Mouse (Mus musculus): ENCODE results near the gene Tox2. TPM values are rescaled to one million over a fixed set of nuclear protein-coding genes. Genes with fewer than 3 reads are reported as not detected.

The Tox2 gene
- polyA plus RNA-seq (2016; fragmentation: Nextera tagmentation; extraction: Ambion mirVana): 45.5 and 52.3 TPM in 2 replicates

GRCm38 (mm10) chr2:163202884-163203634 lies at the start of gene Tox2:
TSS of gene Tox2 (plus strand) at chr2:163203125.
- DNase-seq (ENCODE audit: low spot score): peak; percentile 87
- Histone ChIP-seq H3K9me3 (replicated peaks) (peaks cover 8% of the 10 kb centered on the region; the same call in 1 of the 2 replicates), H3K27ac (replicated peaks) (peak within 1 kb of the TSS; percentile 95), H3K4me3 (peak within 1 kb of the TSS; percentile 80), H3K4me1 (peaks cover 63% of the 10 kb centered on the region), H3K27me3 (ENCODE audit: low read depth, poor library complexity, severe bottlenecking) (peaks cover 57% of the 10 kb centered on the region), H3K36me3 (peaks cover 5% of the 10 kb centered on the region)
- WGBS: under 1% methylated on average over 77 of the region's 79 CpGs

GRCm38 (mm10) chr2:163154673-163155072 lies 48.3 kb upstream of the Tox2 start:
- Histone ChIP-seq H3K36me3 (no peaks in the 10 kb centered on the region), H3K4me1 (peaks cover 30% of the 10 kb centered on the region), H3K27ac (replicated peaks) (no peak overlapping the region), H3K27me3 (ENCODE audit: low read depth, poor library complexity, severe bottlenecking) (no peaks in the 10 kb centered on the region; the same call in 1 of the 2 replicates), H3K9me3 (replicated peaks) (no peaks in the 10 kb centered on the region), H3K4me3 (no peak overlapping the region)
- no peak for DNase-seq (ENCODE audit: low spot score)
- WGBS: 93% methylated on average over 8 of the region's 8 CpGs

- H3K27me3 ChIP-seq (ENCODE audit: low read depth, poor library complexity, severe bottlenecking): no peaks in the 10 kb centered on the region
- 91% methylated on average over 9 of the region's 9 CpGs for WGBS
- H3K4me1 ChIP-seq: no peaks in the 10 kb centered on the region
- no peaks in the 10 kb centered on the region for H3K36me3 ChIP-seq
- no peak overlapping the region for H3K4me3 ChIP-seq
- DNase-seq (ENCODE audit: low spot score): no peak
- H3K9me3 ChIP-seq (replicated peaks): peaks cover 4% of the 10 kb centered on the region; the same call in 1 of the 2 replicates
- H3K27ac ChIP-seq (replicated peaks): no peak overlapping the region
Observed at GRCm38 (mm10) chr2:163158979-163159378, 43.9 kb upstream of the Tox2 start.

GRCm38 (mm10) chr2:163164461-163164990 lies 38.4 kb upstream of the Tox2 start:
- H3K27me3 ChIP-seq (ENCODE audit: low read depth, poor library complexity, severe bottlenecking): no peaks in the 10 kb centered on the region
- peaks cover 4% of the 10 kb centered on the region; the same call in 1 of the 2 replicates for H3K9me3 ChIP-seq (replicated peaks)
- WGBS: 93% methylated on average over 10 of the region's 10 CpGs
- DNase-seq (ENCODE audit: low spot score): no peak
- peak overlapping the region; percentile 17; the same call in 1 of the 2 replicates for H3K27ac ChIP-seq (replicated peaks)
- H3K36me3 ChIP-seq: no peaks in the 10 kb centered on the region
- H3K4me1 ChIP-seq: peaks cover 27% of the 10 kb centered on the region
- H3K4me3 ChIP-seq: no peak overlapping the region

GRCm38 (mm10) chr2:163166067-163166805 lies 36.7 kb upstream of the Tox2 start:
- Histone ChIP-seq H3K27ac (replicated peaks) (peak overlapping the region; percentile 46), H3K9me3 (replicated peaks) (peaks cover 4% of the 10 kb centered on the region; the same call in 1 of the 2 replicates), H3K4me3 (no peak overlapping the region), H3K36me3 (no peaks in the 10 kb centered on the region), H3K4me1 (peaks cover 28% of the 10 kb centered on the region), H3K27me3 (ENCODE audit: low read depth, poor library complexity, severe bottlenecking) (no peaks in the 10 kb centered on the region)
- 63% methylated on average over 13 of the region's 13 CpGs for WGBS
- DNase-seq (ENCODE audit: low spot score): no peak

- H3K27ac ChIP-seq (replicated peaks): no peak overlapping the region
- no peaks in the 10 kb centered on the region for H3K36me3 ChIP-seq
- DNase-seq (ENCODE audit: low spot score): no peak
- 89% methylated on average over 11 of the region's 11 CpGs for WGBS
- H3K4me1 ChIP-seq: peaks cover 16% of the 10 kb centered on the region
- H3K4me3 ChIP-seq: no peak overlapping the region
- no peaks in the 10 kb centered on the region for H3K9me3 ChIP-seq (replicated peaks)
- H3K27me3 ChIP-seq (ENCODE audit: low read depth, poor library complexity, severe bottlenecking): no peaks in the 10 kb centered on the region
Observed at GRCm38 (mm10) chr2:163171891-163172290, 31.0 kb upstream of the Tox2 start.

GRCm38 (mm10) chr2:163174066-163174465 lies 28.9 kb upstream of the Tox2 start:
- Histone ChIP-seq H3K36me3 (no peaks in the 10 kb centered on the region), H3K27me3 (ENCODE audit: low read depth, poor library complexity, severe bottlenecking) (no peaks in the 10 kb centered on the region), H3K27ac (replicated peaks) (no peak overlapping the region), H3K4me1 (peaks cover 16% of the 10 kb centered on the region), H3K9me3 (replicated peaks) (no peaks in the 10 kb centered on the region), H3K4me3 (no peak overlapping the region)
- no peak for DNase-seq (ENCODE audit: low spot score)
- WGBS: 85% methylated on average over 7 of the region's 7 CpGs

GRCm38 (mm10) chr2:163175831-163176230 lies 27.1 kb upstream of the Tox2 start:
- WGBS: 94% methylated on average over 8 of the region's 8 CpGs
- no peak overlapping the region for H3K4me3 ChIP-seq
- H3K4me1 ChIP-seq: peaks cover 10% of the 10 kb centered on the region; the same call in 1 of the 2 replicates
- H3K9me3 ChIP-seq (replicated peaks): no peaks in the 10 kb centered on the region
- no peak for DNase-seq (ENCODE audit: low spot score)
- H3K36me3 ChIP-seq: no peaks in the 10 kb centered on the region
- no peak overlapping the region for H3K27ac ChIP-seq (replicated peaks)
- no peaks in the 10 kb centered on the region for H3K27me3 ChIP-seq (ENCODE audit: low read depth, poor library complexity, severe bottlenecking)

- no peak overlapping the region for H3K4me3 ChIP-seq
- no peaks in the 10 kb centered on the region for H3K27me3 ChIP-seq (ENCODE audit: low read depth, poor library complexity, severe bottlenecking)
- peaks cover 10% of the 10 kb centered on the region; the same call in 1 of the 2 replicates for H3K4me1 ChIP-seq
- no peaks in the 10 kb centered on the region for H3K9me3 ChIP-seq (replicated peaks)
- no peaks in the 10 kb centered on the region for H3K36me3 ChIP-seq
- 77% methylated on average over 7 of the region's 7 CpGs for WGBS
- DNase-seq (ENCODE audit: low spot score): no peak
- H3K27ac ChIP-seq (replicated peaks): no peak overlapping the region
Observed at GRCm38 (mm10) chr2:163176502-163176901, 26.4 kb upstream of the Tox2 start.

GRCm38 (mm10) chr2:163187552-163187951 lies 15.4 kb upstream of the Tox2 start:
- Histone ChIP-seq H3K36me3 (no peaks in the 10 kb centered on the region), H3K4me3 (no peak overlapping the region), H3K27me3 (ENCODE audit: low read depth, poor library complexity, severe bottlenecking) (no peaks in the 10 kb centered on the region; the same call in 1 of the 2 replicates), H3K9me3 (replicated peaks) (no peaks in the 10 kb centered on the region), H3K4me1 (peaks cover 53% of the 10 kb centered on the region), H3K27ac (replicated peaks) (peak overlapping the region; percentile 55)
- 67% methylated on average over 11 of the region's 11 CpGs for WGBS
- no peak for DNase-seq (ENCODE audit: low spot score)

- no peaks in the 10 kb centered on the region for H3K9me3 ChIP-seq (replicated peaks)
- peaks cover 73% of the 10 kb centered on the region for H3K4me1 ChIP-seq
- H3K27ac ChIP-seq (replicated peaks): peak overlapping the region; percentile 89
- H3K36me3 ChIP-seq: no peaks in the 10 kb centered on the region
- H3K27me3 ChIP-seq (ENCODE audit: low read depth, poor library complexity, severe bottlenecking): peaks cover 7% of the 10 kb centered on the region; the same call in 1 of the 2 replicates
- WGBS: 5% methylated on average over 5 of the region's 5 CpGs
- peak overlapping the region; percentile 32 for H3K4me3 ChIP-seq
- no peak for DNase-seq (ENCODE audit: low spot score)
Observed at GRCm38 (mm10) chr2:163189596-163189995, 13.3 kb upstream of the Tox2 start.

- H3K9me3 ChIP-seq (replicated peaks): no peaks in the 10 kb centered on the region
- H3K4me3 ChIP-seq: peak overlapping the region; percentile 32
- peaks cover 7% of the 10 kb centered on the region; the same call in 1 of the 2 replicates for H3K27me3 ChIP-seq (ENCODE audit: low read depth, poor library complexity, severe bottlenecking)
- H3K4me1 ChIP-seq: peaks cover 77% of the 10 kb centered on the region
- H3K36me3 ChIP-seq: no peaks in the 10 kb centered on the region
- under 1% methylated on average over 3 of the region's 3 CpGs for WGBS
- DNase-seq (ENCODE audit: low spot score): peak; percentile 83
- H3K27ac ChIP-seq (replicated peaks): peak overlapping the region; percentile 89
Observed at GRCm38 (mm10) chr2:163190004-163190441, 12.9 kb upstream of the Tox2 start.
